In genomic region chr16:21449890-21450289, GRCm38 (mm10) we compare ENCODE assay signal across 21 mouse cellular contexts. TPM values are rescaled to one million over a fixed set of nuclear protein-coding genes. Genes with fewer than 3 reads are reported as not detected.
DNase-seq lines count a peak whose midpoint lies in the region; ATAC-seq and TF ChIP-seq lines count a peak whose summit lies in the region.
"Had no signal": no experiment of that assay in that cellular context is flagged by ENCODE, and none has a peak within 500 bp of the region (broad histone marks: within the 10 kb centered on the region; RNA-seq: fewer than 3 reads in every experiment).

No protein-coding gene starts in this region.

- peaks cover 40% of the 10 kb centered on the region for H3K4me1 ChIP-seq in heart, embryonic 11.5 days (ENCODE audit: control insufficient read depth, insufficient read depth, low read length)
- peaks cover 27% of the 10 kb centered on the region; the same call in 1 of the 2 replicates for H3K4me1 ChIP-seq in heart, embryonic 15.5 days (replicated peaks)
- peaks cover 60% of the 10 kb centered on the region for H3K4me1 ChIP-seq in heart, embryonic 10.5 days
- no peaks in the 10 kb centered on the region for H3K4me1 ChIP-seq in liver, postnatal 0 days (ENCODE audit: insufficient read depth)
- no peaks in the 10 kb centered on the region for H3K4me1 ChIP-seq in liver, embryonic 12.5 days

- no peak overlapping the region for H3K27ac ChIP-seq in heart, embryonic 11.5 days (ENCODE audit: low read depth, low read length)
- H3K27ac ChIP-seq in heart, embryonic 15.5 days: no peak overlapping the region
- H3K27ac ChIP-seq in heart, embryonic 10.5 days: no peak overlapping the region
- H3K27ac ChIP-seq in liver, postnatal 0 days (ENCODE audit: low read depth): peak overlapping the region; percentile 3; the same call in 1 of the 2 replicates
- no peak overlapping the region for H3K27ac ChIP-seq in liver, embryonic 12.5 days
- H3K27ac ChIP-seq: embryonic facial prominence, embryonic 13.5 days; forebrain, embryonic 12.5 days; hindbrain, embryonic 12.5 days had no signal

- 48% methylated on average over 8 of the region's 8 CpGs for WGBS in heart, embryonic 11.5 days (ENCODE audit: insufficient replicate concordance)
- WGBS in heart, embryonic 15.5 days: 50% methylated on average over 8 of the region's 8 CpGs
- 45% methylated on average over 8 of the region's 8 CpGs for WGBS in heart, embryonic 10.5 days
- WGBS in liver, postnatal 0 days (ENCODE audit: insufficient replicate concordance): 60% methylated on average over 8 of the region's 8 CpGs
- WGBS in liver, embryonic 12.5 days (ENCODE audit: insufficient replicate concordance): 70% methylated on average over 8 of the region's 8 CpGs

- TF ChIP-seq EP300 in liver, postnatal 0 days (IDR thresholded peaks at IDR 0.05; ENCODE audit: low read depth): no peak

- H3K27me3 ChIP-seq in heart, embryonic 11.5 days (ENCODE audit: control insufficient read depth, insufficient read depth, low read length): no peaks in the 10 kb centered on the region
- H3K27me3 ChIP-seq in heart, embryonic 15.5 days: no peaks in the 10 kb centered on the region
- H3K27me3 ChIP-seq in heart, embryonic 10.5 days (ENCODE audit: insufficient read depth, poor library complexity, severe bottlenecking): no peaks in the 10 kb centered on the region
- H3K27me3 ChIP-seq in liver, postnatal 0 days (ENCODE audit: insufficient read depth, low read length): no peaks in the 10 kb centered on the region
- H3K27me3 ChIP-seq in liver, embryonic 12.5 days (replicated peaks): no peaks in the 10 kb centered on the region
- H3K27me3 ChIP-seq: embryonic facial prominence, embryonic 13.5 days; forebrain, embryonic 12.5 days; hindbrain, embryonic 12.5 days; Patski had no signal

- intact Hi-C loops in heart, postnatal 14 days (cut with DNase I): no loop called here

- no peak overlapping the region for H3K4me3 ChIP-seq in heart, embryonic 11.5 days (ENCODE audit: low read depth, low read length)
- H3K4me3 ChIP-seq in heart, embryonic 15.5 days: no peak overlapping the region
- H3K4me3 ChIP-seq in heart, embryonic 10.5 days: no peak overlapping the region
- H3K4me3 ChIP-seq in liver, postnatal 0 days (ENCODE audit: low read depth, low read length): no peak overlapping the region
- H3K4me3 ChIP-seq in liver, embryonic 12.5 days: no peak overlapping the region
- H3K4me3 ChIP-seq: embryonic facial prominence, embryonic 13.5 days; forebrain, embryonic 12.5 days; hindbrain, embryonic 12.5 days had no signal

- no peak for TF ChIP-seq CTCF in liver, postnatal 0 days (IDR thresholded peaks at IDR 0.05; ENCODE audit: low read depth)

- H3K9me3 ChIP-seq in heart, embryonic 11.5 days (replicated peaks; ENCODE audit: control insufficient read depth, low read length): no peaks in the 10 kb centered on the region
- no peaks in the 10 kb centered on the region for H3K9me3 ChIP-seq in heart, embryonic 15.5 days (replicated peaks)
- H3K9me3 ChIP-seq in heart, embryonic 10.5 days: no peaks in the 10 kb centered on the region
- H3K9me3 ChIP-seq in liver, postnatal 0 days (ENCODE audit: low read length): no peaks in the 10 kb centered on the region
- H3K9me3 ChIP-seq in liver, embryonic 12.5 days (replicated peaks): no peaks in the 10 kb centered on the region
- H3K9me3 ChIP-seq: embryonic facial prominence, embryonic 13.5 days; forebrain, embryonic 12.5 days; hindbrain, embryonic 12.5 days had no signal

- no peak for DNase-seq in heart, postnatal 14 days
- DNase-seq in heart, embryonic 10.5 days (ENCODE audit: low spot score): no peak
- no peak for DNase-seq in liver, postnatal 0 days
- no peak for DNase-seq in thymus, postnatal 14 days
- DNase-seq: adrenal gland, postnatal 14 days; cerebellum, adult 11-12 months; cerebellum, adult 9-10 months; cerebellum, postnatal 25 days; gastrocnemius, postnatal 10 days; heart, postnatal 36 days had no signal

- no peak overlapping the region for H3K9ac ChIP-seq in heart, embryonic 11.5 days (ENCODE audit: low read depth, low read length)
- no peak overlapping the region for H3K9ac ChIP-seq in heart, embryonic 15.5 days
- H3K9ac ChIP-seq in liver, postnatal 0 days (replicated peaks): no peak overlapping the region
- no peak overlapping the region for H3K9ac ChIP-seq in liver, embryonic 12.5 days
- H3K9ac ChIP-seq: embryonic facial prominence, embryonic 13.5 days; forebrain, embryonic 12.5 days; hindbrain, embryonic 12.5 days had no signal

- no peak for ATAC-seq in heart, embryonic 11.5 days (replicated peaks; ENCODE audit: insufficient number of reproducible peaks, low FRiP score, low TSS enrichment)
- no peak for ATAC-seq in heart, embryonic 15.5 days (replicated peaks; ENCODE audit: insufficient number of reproducible peaks, insufficient read depth, low FRiP score, low read depth)
- no peak for ATAC-seq in liver, postnatal 0 days
- no peak for ATAC-seq in liver, embryonic 12.5 days
- ATAC-seq: activated CD4-positive, CD25-positive, alpha-beta regulatory T cell, adult 4 months; forebrain, embryonic 16.5 days; hindbrain, embryonic 16.5 days; inflammation-experienced regulatory T-cells, adult 6 months; Patski had no signal

- peak overlapping the region; percentile 35 for H3K4me2 ChIP-seq in heart, embryonic 11.5 days
- 0 out of 2 replicates have a peak overlapping the region, but pooled peaks have one; percentile 6 for H3K4me2 ChIP-seq in heart, embryonic 15.5 days
- no peak overlapping the region for H3K4me2 ChIP-seq in liver, postnatal 0 days (ENCODE audit: low read depth, low read length)
- no peak overlapping the region for H3K4me2 ChIP-seq in liver, embryonic 12.5 days
- H3K4me2 ChIP-seq: embryonic facial prominence, embryonic 13.5 days; forebrain, embryonic 12.5 days; hindbrain, embryonic 12.5 days had no signal

- H3K36me3 ChIP-seq in heart, embryonic 11.5 days (ENCODE audit: control insufficient read depth, insufficient read depth, low read length): no peaks in the 10 kb centered on the region
- no peaks in the 10 kb centered on the region for H3K36me3 ChIP-seq in heart, embryonic 15.5 days
- no peaks in the 10 kb centered on the region for H3K36me3 ChIP-seq in heart, embryonic 10.5 days
- 0 out of 2 replicates have a peak, but pooled peaks cover 3% of the 10 kb centered on the region for H3K36me3 ChIP-seq in liver, postnatal 0 days (replicated peaks; ENCODE audit: insufficient read depth, low read length)
- no peaks in the 10 kb centered on the region; the same call in 1 of the 2 replicates for H3K36me3 ChIP-seq in liver, embryonic 12.5 days
- H3K36me3 ChIP-seq: embryonic facial prominence, embryonic 13.5 days had no signal

RNA-seq across cellular contexts. Expression of gene Vps8, which starts 27.0 kb away (rescaled TPM):
- 22.5 and 26.7 TPM in 2 replicates for polyA plus RNA-seq in heart, embryonic 11.5 days (2014; fragmentation: Nextera tagmentation; extraction: Ambion mirVana)
- total RNA-seq in heart, postnatal 14 days (2021): 10 to 100 TPM; 17.5 to 18.9 TPM
- 21.4 and 23.0 TPM in 2 replicates for polyA plus RNA-seq in heart, embryonic 15.5 days (2015; fragmentation: Nextera tagmentation; extraction: Ambion mirVana)
- 20.6 and 31.5 TPM in 2 replicates for polyA plus RNA-seq in heart, embryonic 10.5 days (2016; fragmentation: Nextera tagmentation; extraction: Ambion mirVana)
- polyA plus RNA-seq in liver, postnatal 0 days (2015; fragmentation: Nextera tagmentation; extraction: Ambion mirVana): 2.1 and 3.1 TPM in 2 replicates
- polyA plus RNA-seq in liver, embryonic 12.5 days (2016; fragmentation: Nextera tagmentation; extraction: Ambion mirVana): 10.0 and 11.5 TPM in 2 replicates

Comparison
In these comparisons a context has a peak if more than half of its experiments do, and no peak if none do; other contexts are left out.
1. H3K4me2 ChIP-seq: peak in heart, embryonic 11.5 days (single experiment) and heart, embryonic 15.5 days (single experiment); none in liver, postnatal 0 days (single experiment) and liver, embryonic 12.5 days (single experiment).